Mouse (Mus musculus) small intestine, adult 10 weeks (tissue): ENCODE data around the gene Rbm25. TPM values are rescaled to one million over a fixed set of nuclear protein-coding genes. Genes with fewer than 3 reads are reported as not detected.

Experiments
- polyA plus RNA-seq: library from polyadenylated mRNA; stranded (reverse); fragments of 350-450 nt; fragmentation: Illumina TruSeq; extraction: RNeasy Lipid Tissue Mini Kit (QIAGEN cat#74804); gene quantifications from one replicate; pipeline ENCODE4 v1.2.3, GENCODE M21; 2014; ENCODE audit warnings: low replicate concordance

The Rbm25 gene
- 286 TPM for polyA plus RNA-seq

DNA sequence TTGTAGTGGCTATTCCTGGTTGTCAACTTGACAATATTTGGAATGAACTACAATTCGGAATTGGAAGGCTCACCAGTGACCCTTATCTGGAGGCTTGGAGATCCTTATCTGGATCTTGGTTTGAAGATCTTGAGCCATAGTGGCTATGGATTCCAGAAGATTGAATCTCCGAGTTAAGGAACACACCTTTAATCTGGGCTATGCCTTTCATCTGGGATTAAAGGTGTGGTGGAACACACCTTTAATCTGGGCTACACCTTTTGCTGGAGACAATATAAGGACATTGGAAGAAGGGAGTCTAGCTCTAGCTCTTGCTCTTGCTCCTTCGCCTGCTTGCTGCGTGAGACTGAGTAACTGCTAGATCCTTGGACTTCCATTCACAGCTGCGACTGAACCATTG, at the start of gene Rbm25:
Rbm25 (plus strand) TSS at position 301 of the 400 bp plus-strand sequence.

DNA sequence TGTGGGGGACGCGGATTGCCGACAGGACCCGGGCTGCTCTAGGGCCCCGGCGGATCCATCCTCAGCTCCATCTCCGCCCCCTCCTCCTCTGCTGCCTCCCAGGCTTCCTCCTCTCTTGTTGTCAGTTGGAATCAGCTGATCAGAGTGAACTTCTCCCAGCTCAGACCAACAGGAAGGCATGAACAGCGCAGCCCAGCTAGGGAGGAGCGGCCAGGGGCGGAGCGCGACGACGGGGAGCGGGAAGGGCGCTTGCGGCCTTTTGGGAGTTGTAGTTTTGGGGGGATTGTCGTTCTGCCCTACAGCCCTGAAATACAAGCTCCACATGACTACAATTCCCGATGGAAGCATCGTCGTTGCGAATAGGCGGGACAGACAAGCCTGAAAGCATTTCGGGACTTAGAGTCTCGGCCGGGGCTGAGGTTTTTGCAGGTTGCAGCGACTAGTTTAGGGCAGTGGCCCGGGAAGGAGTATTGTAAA, 34.0 kb upstream of the Rbm25 start, which contains the start of gene Zfyve1:
Zfyve1 (minus strand) TSS at position 198 of the 477 bp plus-strand sequence.

DNA sequence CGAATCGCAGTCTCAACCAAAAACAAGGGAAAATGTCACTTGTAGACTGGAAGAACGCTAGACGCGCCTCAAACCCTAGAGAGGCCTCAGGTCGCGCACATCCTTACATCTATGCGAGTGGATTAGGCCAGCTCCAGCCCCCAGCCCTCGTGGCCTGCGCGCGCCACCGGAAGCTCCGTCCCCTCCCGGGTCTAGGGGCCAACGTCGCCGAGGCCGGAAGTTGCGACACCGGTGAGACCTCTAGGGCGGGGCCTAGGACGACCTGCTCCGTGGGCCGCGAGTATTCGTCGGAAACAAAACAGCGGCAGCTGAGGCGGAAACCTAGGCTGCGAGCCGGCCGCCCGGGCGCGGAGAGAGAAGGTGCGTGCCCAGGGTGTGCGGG, 56.9 kb downstream of the Rbm25 start, which contains the start of gene Psen1:
Psen1 (plus strand) TSS at position 219 of the 382 bp plus-strand sequence.

Other genes with a start within 250 kb of the Rbm25 start
- gene Dpf3, start 143.5 kb upstream of the Rbm25 start, polyA plus RNA-seq: 8.2 TPM
- gene Dcaf4, start 110.8 kb upstream of the Rbm25 start, polyA plus RNA-seq: 0.63 TPM
- 7.0 TPM for gene Zfyve1, start 34.0 kb upstream of the Rbm25 start, polyA plus RNA-seq
- gene Psen1, start 56.9 kb downstream of the Rbm25 start, polyA plus RNA-seq: 51.0 TPM
- gene Papln, start 132.4 kb downstream of the Rbm25 start, polyA plus RNA-seq: 0.52 TPM